32 mouse cellular contexts compared by ENCODE assay signal in the genomic region with DNA sequence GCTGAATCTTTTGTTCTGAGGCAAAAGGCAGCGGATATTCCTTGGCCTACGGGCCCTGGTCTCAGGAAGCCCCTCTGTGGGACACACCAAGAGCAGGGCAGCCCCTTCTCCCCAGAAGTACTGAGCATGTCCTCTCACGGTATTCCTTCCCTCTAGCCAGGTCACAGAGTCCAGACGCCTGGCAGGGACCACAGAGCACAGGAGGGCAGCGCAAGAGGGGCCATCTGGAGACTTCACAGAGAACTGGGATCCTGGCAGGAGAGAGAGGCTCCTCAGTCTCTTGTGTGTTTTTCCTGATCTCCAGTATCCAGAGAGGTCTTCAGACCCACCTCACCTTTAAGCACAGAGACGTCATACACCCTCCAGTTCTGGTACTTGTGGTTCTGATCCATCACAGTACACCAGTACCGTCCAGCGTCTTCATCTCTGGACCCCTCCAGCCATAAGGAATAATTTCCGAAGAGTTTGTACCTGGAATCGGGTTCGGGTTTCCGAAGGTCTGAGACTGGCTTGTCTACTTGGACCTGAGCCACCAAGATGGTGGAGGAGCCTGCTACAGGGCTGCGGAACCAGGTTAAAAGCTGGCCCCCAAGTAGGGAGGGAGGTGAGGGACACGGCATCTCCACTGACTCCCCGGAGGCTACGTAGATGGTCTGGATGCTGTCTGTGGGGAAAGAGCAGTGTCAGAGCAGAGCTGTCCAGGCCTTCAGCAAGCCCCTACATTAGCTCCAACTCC. TPM values are rescaled to one million over a fixed set of nuclear protein-coding genes. Genes with fewer than 3 reads are reported as not detected.
DNase-seq lines count a peak whose midpoint lies in the region; ATAC-seq lines count a peak whose summit lies in the region.
"Had no signal": no experiment of that assay in that cellular context is flagged by ENCODE, and none has a peak within 500 bp of the region (broad histone marks: within the 10 kb centered on the region; RNA-seq: fewer than 3 reads in every experiment).

No protein-coding gene starts in this region.

- no peaks in the 10 kb centered on the region for H3K9me3 ChIP-seq in heart, embryonic 11.5 days (replicated peaks; ENCODE audit: control insufficient read depth, low read length)
- H3K9me3 ChIP-seq in embryonic facial prominence, embryonic 13.5 days: no peaks in the 10 kb centered on the region
- H3K9me3 ChIP-seq: embryonic facial prominence, embryonic 12.5 days; heart, embryonic 10.5 days; hindbrain, embryonic 10.5 days; intestine, embryonic 15.5 days; limb, embryonic 15.5 days; midbrain, embryonic 15.5 days; neural tube, embryonic 12.5 days had no signal

- H3K27me3 ChIP-seq in heart, embryonic 11.5 days (ENCODE audit: control insufficient read depth, insufficient read depth, low read length): no peaks in the 10 kb centered on the region
- H3K27me3 ChIP-seq in embryonic facial prominence, embryonic 13.5 days: peaks cover 11% of the 10 kb centered on the region
- H3K27me3 ChIP-seq: intestine, embryonic 15.5 days; midbrain, embryonic 15.5 days; neural tube, embryonic 12.5 days had no signal

- intact Hi-C loops in left cerebral cortex, postnatal 4 days (cut with DNase I): no loop called here

- no peak for ATAC-seq in heart, embryonic 11.5 days (replicated peaks; ENCODE audit: insufficient number of reproducible peaks, low FRiP score, low TSS enrichment)
- no peak for ATAC-seq in embryonic facial prominence, embryonic 13.5 days (ENCODE audit: insufficient number of reproducible peaks, insufficient read depth, low FRiP score, low TSS enrichment, low read depth)
- ATAC-seq: forebrain, embryonic 14.5 days; hindbrain, embryonic 16.5 days; intestine, embryonic 15.5 days; midbrain, embryonic 15.5 days had no signal

- 0 out of 2 replicates have a peak overlapping the region, but pooled peaks have one; percentile 16 for H3K9ac ChIP-seq in heart, embryonic 11.5 days (ENCODE audit: low read depth, low read length)
- H3K9ac ChIP-seq in embryonic facial prominence, embryonic 13.5 days: 0 out of 2 replicates have a peak overlapping the region, but pooled peaks have one; percentile 11
- H3K9ac ChIP-seq: embryonic facial prominence, embryonic 12.5 days; intestine, embryonic 15.5 days; limb, embryonic 15.5 days; midbrain, embryonic 15.5 days; neural tube, embryonic 12.5 days had no signal

- no peak overlapping the region for H3K4me2 ChIP-seq in heart, embryonic 11.5 days
- no peak overlapping the region for H3K4me2 ChIP-seq in embryonic facial prominence, embryonic 13.5 days
- H3K4me2 ChIP-seq: embryonic facial prominence, embryonic 12.5 days; intestine, embryonic 15.5 days; limb, embryonic 15.5 days; midbrain, embryonic 15.5 days; neural tube, embryonic 12.5 days had no signal

- no peak overlapping the region for H3K4me3 ChIP-seq in heart, embryonic 11.5 days (ENCODE audit: low read depth, low read length)
- no peak overlapping the region for H3K4me3 ChIP-seq in embryonic facial prominence, embryonic 13.5 days
- H3K4me3 ChIP-seq: embryonic facial prominence, embryonic 12.5 days; heart, embryonic 10.5 days; hindbrain, embryonic 10.5 days; intestine, embryonic 15.5 days; limb, embryonic 15.5 days; midbrain, embryonic 15.5 days; neural tube, embryonic 12.5 days had no signal

- no peaks in the 10 kb centered on the region for H3K36me3 ChIP-seq in heart, embryonic 11.5 days (ENCODE audit: control insufficient read depth, insufficient read depth, low read length)
- no peaks in the 10 kb centered on the region for H3K36me3 ChIP-seq in embryonic facial prominence, embryonic 13.5 days
- H3K36me3 ChIP-seq: embryonic facial prominence, embryonic 12.5 days; heart, embryonic 10.5 days; hindbrain, embryonic 10.5 days; intestine, embryonic 15.5 days; limb, embryonic 15.5 days; midbrain, embryonic 15.5 days; neural tube, embryonic 12.5 days had no signal

- H3K4me1 ChIP-seq in heart, embryonic 11.5 days (ENCODE audit: control insufficient read depth, insufficient read depth, low read length): peaks cover 11% of the 10 kb centered on the region
- H3K4me1 ChIP-seq in embryonic facial prominence, embryonic 13.5 days: peaks cover 4% of the 10 kb centered on the region

- H3K27ac ChIP-seq in heart, embryonic 11.5 days (ENCODE audit: low read depth, low read length): no peak overlapping the region
- no peak overlapping the region for H3K27ac ChIP-seq in embryonic facial prominence, embryonic 13.5 days
- H3K27ac ChIP-seq: embryonic facial prominence, embryonic 12.5 days; heart, embryonic 10.5 days; hindbrain, embryonic 10.5 days; intestine, embryonic 15.5 days; limb, embryonic 15.5 days; midbrain, embryonic 15.5 days; neural tube, embryonic 12.5 days had no signal

- DNase-seq in heart, postnatal 4 days: no peak
- peak; percentile 75 for DNase-seq in cerebellum, adult 11 months
- DNase-seq in cerebellum, adult 9-11 months: peak; percentile 89
- no peak for DNase-seq in left cerebral cortex, postnatal 4 days
- no peak for DNase-seq in embryo, embryonic 10 days (ENCODE audit: low spot score)
- DNase-seq in right cerebral cortex, adult 18-20 months: no peak
- DNase-seq: adrenal gland, postnatal 25 days; gastrocnemius, postnatal 10 days; kidney, postnatal 4 days; layer of hippocampus, adult 9-11 months; lung, adult 2 months; lung, postnatal 14 days; retina, postnatal 1 day; thymus, postnatal 25 days had no signal

- 79% methylated on average over 16 of the region's 16 CpGs for WGBS in heart, embryonic 11.5 days (ENCODE audit: insufficient replicate concordance)
- 81% methylated on average over 16 of the region's 16 CpGs for WGBS in embryonic facial prominence, embryonic 13.5 days

RNA-seq across cellular contexts. Expression of a gene that starts 2.4 kb away (rescaled TPM):
- polyA plus RNA-seq in heart, embryonic 11.5 days (2014; fragmentation: Nextera tagmentation; extraction: Ambion mirVana): 1.8 TPM in 2 replicates
- not detected for total RNA-seq in heart, postnatal 4 days (2021)
- 0.18 and 0.23 TPM in 2 replicates for polyA plus RNA-seq in embryonic facial prominence, embryonic 13.5 days (2015; fragmentation: Nextera tagmentation; extraction: Ambion mirVana)
- not detected for total RNA-seq in left cerebral cortex, postnatal 4 days (2021)
- total RNA-seq: adrenal gland, postnatal 25 days; granulocyte monocyte progenitor cell, adult 5-6 weeks; left cerebral cortex, postnatal 25 days; megakaryocyte-erythroid progenitor cell, adult 5-6 weeks had no signal
- polyA plus RNA-seq: heart, postnatal 0 days; hindbrain, embryonic 16.5 days; midbrain, embryonic 15.5 days; stomach, embryonic 14.5 days had no signal

RNA-seq across cellular contexts. Expression of a gene that starts 5.1 kb away (rescaled TPM):
- 2.0 and 2.2 TPM in 2 replicates for polyA plus RNA-seq in heart, embryonic 11.5 days (2014; fragmentation: Nextera tagmentation; extraction: Ambion mirVana)
- 1 to 10 TPM; 1.6 to 2.4 TPM for total RNA-seq in heart, postnatal 4 days (2021)
- polyA plus RNA-seq in embryonic facial prominence, embryonic 13.5 days (2015; fragmentation: Nextera tagmentation; extraction: Ambion mirVana): 0.77 and 1.3 TPM in 2 replicates
- not detected for total RNA-seq in left cerebral cortex, postnatal 4 days (2021)
- total RNA-seq: granulocyte monocyte progenitor cell, adult 5-6 weeks; megakaryocyte-erythroid progenitor cell, adult 5-6 weeks had no signal

RNA-seq across cellular contexts. Expression of a gene that starts 6.1 kb away (rescaled TPM):
- 47.4 and 51.2 TPM in 2 replicates for polyA plus RNA-seq in heart, embryonic 11.5 days (2014; fragmentation: Nextera tagmentation; extraction: Ambion mirVana)
- 10 to 100 TPM; 50.6 to 53.5 TPM for total RNA-seq in heart, postnatal 4 days (2021)
- polyA plus RNA-seq in embryonic facial prominence, embryonic 13.5 days (2015; fragmentation: Nextera tagmentation; extraction: Ambion mirVana): 89.6 and 90.1 TPM in 2 replicates
- 10 to 100 TPM; 66.7 to 73.6 TPM for total RNA-seq in left cerebral cortex, postnatal 4 days (2021)

RNA-seq across cellular contexts. Expression of a gene that starts 6.3 kb away (rescaled TPM):
- polyA plus RNA-seq in heart, embryonic 11.5 days (2014; fragmentation: Nextera tagmentation; extraction: Ambion mirVana): 0.42 TPM in 1 of 2 replicates, not detected in the other
- not detected for total RNA-seq in heart, postnatal 4 days (2021)
- polyA plus RNA-seq in embryonic facial prominence, embryonic 13.5 days (2015; fragmentation: Nextera tagmentation; extraction: Ambion mirVana): 4.3 and 4.9 TPM in 2 replicates
- 1 to 10 TPM; 2.8 to 3.4 TPM for total RNA-seq in left cerebral cortex, postnatal 4 days (2021)
- total RNA-seq: adrenal gland, postnatal 25 days; gastrocnemius, postnatal 10 days; granulocyte monocyte progenitor cell, adult 5-6 weeks; megakaryocyte-erythroid progenitor cell, adult 5-6 weeks had no signal

RNA-seq across cellular contexts. Expression of a gene that starts 17.0 kb away (rescaled TPM):
- 1.4 and 1.8 TPM in 2 replicates for polyA plus RNA-seq in heart, embryonic 11.5 days (2014; fragmentation: Nextera tagmentation; extraction: Ambion mirVana)
- under 1 TPM in 1 of 2 experiments, not detected in 1; 0.47 TPM for total RNA-seq in heart, postnatal 4 days (2021)
- polyA plus RNA-seq in embryonic facial prominence, embryonic 13.5 days (2015; fragmentation: Nextera tagmentation; extraction: Ambion mirVana): 0.77 and 0.89 TPM in 2 replicates
- not detected for total RNA-seq in left cerebral cortex, postnatal 4 days (2021)
- total RNA-seq: granulocyte monocyte progenitor cell, adult 5-6 weeks; left cerebral cortex, adult 18-20 months; left cerebral cortex, postnatal 25 days; megakaryocyte-erythroid progenitor cell, adult 5-6 weeks had no signal
- polyA plus RNA-seq: cortical plate, adult 2 months had no signal

Comparison
In these comparisons a context has a peak if more than half of its experiments do, and no peak if none do; other contexts are left out.
1. DNase-seq: peak in cerebellum, adult 11 months (single experiment) and cerebellum, adult 9-11 months (single experiment); none in heart, postnatal 4 days (single experiment), left cerebral cortex, postnatal 4 days (single experiment), embryo, embryonic 10 days (single experiment) and right cerebral cortex, adult 18-20 months (single experiment).